Mouse (Mus musculus) CH12.LX (cell line): ENCODE measurements around the gene Igf1.

Experiments
- CTCF ChIP-seq, 2 experiments: IDR thresholded peaks in 1 of 2; conservative IDR thresholded peaks in 1 of 2; 2 replicates each; pipeline ENCODE4 v1.5.1; 2011 to 2012; ENCODE audit warnings: low read depth in 2 of 2, low read length in 2 of 2, improper control_type of control experiment in 1 of 2, inconsistent platforms in 1 of 2, mild to moderate bottlenecking in 1 of 2, moderate library complexity in 1 of 2
- HCFC1 ChIP-seq: IDR thresholded peaks from 2 replicates; pipeline ENCODE4 v1.6.1; 2012; ENCODE audit warnings: low read depth, mild to moderate bottlenecking, inconsistent platforms, low read length, improper control_type of control experiment
- IRF4 ChIP-seq: IDR thresholded peaks from 2 replicates; pipeline ENCODE4 v1.6.1; 2014; ENCODE audit warnings: low read depth, mild to moderate bottlenecking, inconsistent platforms, low read length, improper control_type of control experiment
- PAX5 ChIP-seq: IDR thresholded peaks from 2 replicates; pipeline ENCODE4 v1.6.1; 2012; ENCODE audit warnings: low read length, inconsistent platforms, mixed read lengths

DNA sequence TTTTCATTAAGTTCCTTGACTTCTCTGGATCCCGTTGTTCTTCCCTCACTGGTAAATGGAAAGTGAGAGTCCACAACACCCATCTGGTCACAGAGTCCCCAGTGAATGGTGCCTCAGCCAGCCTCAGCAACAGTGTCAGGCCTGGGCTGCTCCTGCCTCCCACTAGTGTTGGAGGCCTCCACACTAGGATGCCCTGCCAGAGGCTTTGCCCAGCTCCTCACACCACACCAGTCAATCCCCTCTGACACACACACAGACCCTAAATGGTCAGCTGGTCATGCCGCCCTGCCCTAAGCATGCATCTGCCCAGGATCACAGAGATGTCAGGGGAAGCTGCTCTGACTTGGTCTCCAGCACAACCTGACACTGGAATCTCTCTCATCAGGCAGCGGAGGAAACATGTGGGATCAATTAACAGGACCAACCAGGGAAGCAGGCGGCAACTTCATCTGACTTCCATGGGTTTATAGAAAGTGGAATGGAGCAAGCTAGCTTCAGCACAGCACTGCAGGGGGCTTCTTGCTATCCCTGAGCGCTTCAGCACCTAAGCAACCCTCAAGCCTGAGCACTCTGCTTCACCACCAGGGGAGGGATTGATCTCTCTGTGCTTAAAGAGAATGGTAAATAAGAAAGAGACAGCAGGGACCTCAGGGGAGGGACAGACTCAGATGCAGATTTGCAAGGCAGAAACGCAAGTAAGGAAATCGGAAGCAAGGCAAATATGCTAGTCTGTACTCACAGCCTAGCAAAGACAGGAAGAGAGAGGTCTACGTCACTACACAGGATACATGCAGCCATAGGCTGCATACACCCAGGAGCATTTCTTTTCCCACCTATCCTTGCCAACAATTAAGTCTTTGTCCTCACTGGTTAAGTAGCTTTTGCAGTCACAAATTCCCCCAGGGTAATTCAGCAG is 45.6 kb upstream of the Igf1 start:
- TF ChIP-seq CTCF (conservative IDR thresholded peaks at IDR 0.05 in 1 of 2, IDR thresholded peaks at IDR 0.05 in 1 of 2; ENCODE audit: low read depth in 2 of 2, low read length in 2 of 2) (no peak), HCFC1 (no peak), IRF4 (no peak), PAX5 (no peak)
